Mouse (Mus musculus) forebrain, postnatal 0 days (tissue): ENCODE measurements at regions not wholly inside any gene's neighbourhood (a gene's known extent, or its start where the extent isn't known, plus 50 kb on each side); places are given as distances from the start of the nearest gene placed in this dataset.

Experiments used
- ATAC-seq: fragments of 200-750 bp; cut with Nextera tagmentation; 2 replicates; pipeline ENCODE4 v1.8.0; 2017; ENCODE audit warnings: mild to moderate bottlenecking, moderate library complexity
- DNase-seq: peaks from one replicate; pipeline ENCODE4 v3.0.0-alpha.2; 2015
- H3K27ac ChIP-seq: fragments of 300-500 bp; sonication (generic); 2 replicates; pipeline ENCODE4 v1.5.1; 2014; ENCODE audit warnings: low read depth, mild to moderate bottlenecking, antibody characterized with exemption, low read length, moderate library complexity, mixed read lengths
- H3K27me3 ChIP-seq: fragments of 300-500 bp; sonication (generic); 2 replicates; pipeline ENCODE4 v1.6.1; 2014; ENCODE audit warnings: mild to moderate bottlenecking, low read length, mixed read lengths; ENCODE audit not compliant: insufficient read depth
- H3K36me3 ChIP-seq: fragments of 300-500 bp; sonication (generic); 2 replicates; pipeline ENCODE4 v1.6.1; 2014; ENCODE audit warnings: mild to moderate bottlenecking, moderate library complexity; ENCODE audit not compliant: insufficient read depth
- H3K4me1 ChIP-seq: fragments of 300-500 bp; sonication (generic); 2 replicates; pipeline ENCODE4 v1.6.1; 2014; ENCODE audit warnings: antibody characterized with exemption; ENCODE audit not compliant: insufficient read depth
- H3K4me2 ChIP-seq: fragments of 300-500 bp; sonication (generic); 2 replicates; pipeline ENCODE4 v1.6.1; 2014; ENCODE audit warnings: low read depth, mild to moderate bottlenecking, moderate library complexity
- H3K4me3 ChIP-seq: fragments of 300-500 bp; sonication (generic); 2 replicates; pipeline ENCODE4 v1.5.1; 2014; ENCODE audit warnings: low read depth, low read length, mixed read lengths
- H3K9ac ChIP-seq: fragments of 300-500 bp; sonication (generic); 2 replicates; pipeline ENCODE4 v1.6.1; 2014; ENCODE audit warnings: mild to moderate bottlenecking
- H3K9me3 ChIP-seq: fragments of 300-500 bp; sonication (generic); 2 replicates; pipeline ENCODE4 v1.6.1; 2016; ENCODE audit warnings: low read length
- CTCF ChIP-seq: sonication (generic); IDR thresholded peaks from 2 replicates; pipeline ENCODE4 v1.5.1; 2016; ENCODE audit warnings: antibody characterized with exemption, control low read depth, low read depth
- WGBS: fragments of 180-500 bp; shearing (Covaris S2); extraction: QIAGEN DNeasy Blood & Tissue Kit; methylation state at CpG from one replicate; pipeline ENCODE4 v1.1.7; 2014; 5-methylcytosine and 5-hydroxymethylcytosine counted together

DNA sequence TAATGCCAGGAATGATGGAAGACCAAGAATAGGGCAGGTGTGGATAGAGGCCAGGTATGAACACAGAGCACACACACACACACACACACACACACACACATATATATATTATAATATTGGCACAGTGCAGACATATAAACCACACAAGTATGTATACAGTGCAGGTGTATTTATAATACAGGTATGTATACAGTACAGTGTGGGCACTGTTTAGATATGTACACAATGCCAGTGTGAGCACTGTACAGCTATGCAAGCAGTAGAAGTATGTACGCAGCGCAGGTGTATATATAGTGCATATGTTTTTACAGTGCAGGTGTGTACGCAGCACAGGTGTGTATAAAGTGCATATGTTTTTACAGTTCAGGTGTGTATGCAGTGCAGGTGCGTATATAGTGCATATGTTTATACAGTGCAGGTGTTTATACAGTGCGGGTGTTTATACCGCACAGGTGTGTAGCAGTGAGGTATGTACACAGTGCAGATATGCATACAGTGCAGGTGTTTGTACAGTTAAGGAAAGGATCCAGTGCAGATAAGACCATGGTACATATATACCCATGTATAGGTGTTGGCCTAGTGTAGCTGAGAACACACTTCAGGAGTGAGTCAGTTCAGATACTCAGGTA lies 328.2 kb upstream of the Shh start:
- DNase-seq, result no peak
- no peak for TF ChIP-seq CTCF
- Histone ChIP-seq H3K9me3 (no peaks in the 10 kb centered on the region), H3K36me3 (no peaks in the 10 kb centered on the region), H3K9ac (no peak overlapping the region), H3K4me1 (no peaks in the 10 kb centered on the region), H3K4me3 (no peak overlapping the region), H3K4me2 (no peak overlapping the region), H3K27ac (no peak overlapping the region), H3K27me3 (no peaks in the 10 kb centered on the region)
- 95% methylated on average over 6 of the region's 6 CpGs for WGBS
- ATAC-seq, result no peak

DNA sequence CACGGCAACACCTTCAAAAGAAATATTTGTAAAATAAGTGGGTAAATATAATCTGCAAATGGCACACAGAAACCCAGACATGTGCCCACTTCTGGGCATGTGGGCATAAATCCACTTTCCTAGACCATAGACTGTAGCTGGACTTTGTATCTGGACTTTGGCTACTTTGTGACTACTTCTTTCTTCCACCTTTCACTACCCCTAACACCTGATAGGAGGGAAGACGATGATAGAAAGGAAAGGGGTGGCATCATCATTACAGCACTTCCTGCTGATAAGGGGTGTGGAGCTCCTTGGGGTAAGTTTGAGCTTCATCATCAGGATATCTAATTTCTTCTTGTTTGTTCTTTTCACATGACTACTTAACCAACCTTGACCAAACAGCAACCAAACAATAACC lies 326.7 kb upstream of the Shh start:
- TF ChIP-seq CTCF, result no peak
- no peak overlapping the region for H3K4me3 ChIP-seq
- no peaks in the 10 kb centered on the region for H3K27me3 ChIP-seq
- DNase-seq (no peak), ATAC-seq (no peak)
- no peaks in the 10 kb centered on the region for H3K4me1 ChIP-seq
- no peak overlapping the region for H3K9ac ChIP-seq
- H3K9me3 ChIP-seq, result no peaks in the 10 kb centered on the region
- no peaks in the 10 kb centered on the region for H3K36me3 ChIP-seq
- WGBS, result 85% methylated on average over 2 of the region's 2 CpGs
- H3K4me2 ChIP-seq, result no peak overlapping the region
- H3K27ac ChIP-seq, result no peak overlapping the region

DNA sequence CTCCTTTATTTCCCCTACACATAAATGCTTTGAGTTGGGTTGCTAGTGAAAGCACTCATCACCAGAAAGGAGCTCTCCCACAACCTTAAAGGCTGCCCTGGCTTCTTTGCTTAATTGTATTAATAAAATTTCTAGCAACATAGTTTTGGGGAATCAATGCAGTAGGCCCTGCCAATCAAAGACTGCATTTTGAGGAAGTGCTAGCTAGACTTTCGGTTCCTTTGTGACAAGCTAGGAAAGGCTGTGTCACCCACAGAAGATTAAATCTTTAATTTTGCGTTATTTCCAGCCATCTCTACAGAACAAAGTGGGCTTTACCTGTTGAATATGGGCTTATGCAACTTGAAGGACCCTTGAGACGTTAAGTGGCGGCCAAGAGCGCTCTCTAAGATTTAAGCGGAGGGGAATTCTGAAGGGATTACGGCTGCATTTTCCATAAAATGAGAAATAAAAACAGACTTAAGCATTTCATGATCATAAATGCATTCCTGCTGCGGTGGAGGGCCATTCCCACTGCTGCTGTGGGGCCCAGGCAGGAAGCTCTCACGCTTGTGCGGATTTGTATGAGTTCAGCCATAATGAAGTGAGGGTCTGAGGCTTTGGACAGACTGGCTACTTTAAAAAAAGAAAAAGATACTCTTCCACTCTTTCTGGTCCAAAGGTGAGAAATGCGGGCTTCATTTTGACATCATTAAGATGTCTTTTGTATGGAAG lies 318.4 kb upstream of the Shh start:
- Histone ChIP-seq H3K27me3 (no peaks in the 10 kb centered on the region), H3K4me3 (no peak overlapping the region), H3K9ac (no peak overlapping the region), H3K4me1 (no peaks in the 10 kb centered on the region), H3K36me3 (no peaks in the 10 kb centered on the region), H3K9me3 (no peaks in the 10 kb centered on the region), H3K27ac (no peak overlapping the region), H3K4me2 (no peak overlapping the region)
- DNase-seq, result no peak
- no peak for ATAC-seq
- TF ChIP-seq CTCF, result no peak
- 40% methylated on average over 11 of the region's 11 CpGs for WGBS

DNA sequence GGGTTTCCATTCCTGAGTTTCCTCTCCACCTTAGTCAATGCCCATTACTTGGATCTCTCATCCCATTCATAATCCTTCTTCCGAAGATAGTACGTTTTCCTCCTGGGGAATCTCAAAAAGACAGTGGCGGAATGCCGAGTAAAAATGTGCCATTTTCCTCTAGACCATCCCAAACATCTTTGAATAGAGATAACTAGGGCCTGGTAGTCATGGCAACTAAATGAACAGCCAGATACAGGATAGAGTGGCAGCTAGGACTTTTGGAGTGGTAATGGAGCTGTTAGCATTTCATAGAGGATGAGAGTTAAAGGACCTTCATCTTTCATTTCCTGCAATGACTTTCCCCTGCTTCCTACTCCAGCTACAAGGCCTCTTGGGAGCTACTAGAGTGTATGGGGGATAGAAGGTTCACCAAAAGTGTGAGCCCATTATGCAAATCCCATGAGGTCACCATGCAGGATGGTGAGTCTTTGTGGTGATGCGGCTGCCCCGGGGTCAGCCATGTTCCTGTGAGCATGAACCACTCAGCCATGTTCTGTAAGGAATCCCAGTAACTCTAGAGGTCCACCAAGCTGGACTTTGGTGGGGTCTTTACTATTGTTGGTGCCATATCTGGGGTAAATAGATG lies 317.4 kb upstream of the Shh start:
- H3K4me3 ChIP-seq, result no peak overlapping the region
- TF ChIP-seq CTCF, result no peak
- WGBS, result 83% methylated on average over 6 of the region's 6 CpGs
- no peaks in the 10 kb centered on the region for H3K27me3 ChIP-seq
- no peak overlapping the region for H3K9ac ChIP-seq
- DNase-seq (peak; percentile 29), ATAC-seq (peak; percentile 76)
- H3K9me3 ChIP-seq, result no peaks in the 10 kb centered on the region
- no peaks in the 10 kb centered on the region for H3K4me1 ChIP-seq
- no peaks in the 10 kb centered on the region for H3K36me3 ChIP-seq
- no peak overlapping the region for H3K4me2 ChIP-seq
- H3K27ac ChIP-seq, result no peak overlapping the region

DNA sequence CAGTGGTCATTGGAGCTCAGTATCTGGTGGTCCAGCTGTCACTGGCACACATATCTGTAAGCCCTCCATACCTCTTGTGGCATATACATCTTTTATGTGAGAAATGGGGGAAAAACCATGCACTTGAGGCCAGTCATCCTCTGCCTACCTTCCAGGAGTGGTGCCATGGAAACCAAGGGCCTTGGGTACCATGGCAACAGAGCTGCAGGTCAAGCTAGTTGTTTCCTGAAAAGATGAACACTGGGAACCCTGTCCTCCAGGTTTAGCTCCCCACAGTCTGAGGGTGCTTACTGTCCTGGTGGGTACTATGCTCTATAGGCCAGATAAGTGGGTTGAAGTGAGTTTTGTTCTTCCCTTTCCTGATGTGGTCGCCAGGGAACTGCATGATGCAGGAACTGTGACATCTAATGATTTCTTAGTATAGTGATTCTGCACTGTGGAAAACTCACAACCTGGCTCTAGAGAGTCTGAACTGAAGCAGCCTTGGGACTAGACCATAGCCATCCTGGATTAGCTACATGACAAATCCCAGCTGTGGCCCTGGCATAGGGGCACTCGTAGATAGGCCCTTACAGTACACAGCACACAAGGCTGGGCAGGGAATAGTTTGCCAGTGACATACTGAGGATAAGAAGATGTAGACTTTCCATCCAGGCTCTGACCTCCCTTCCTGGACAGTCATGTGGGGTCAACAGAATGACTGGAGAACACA lies 308.7 kb upstream of the Shh start:
- Histone ChIP-seq H3K9ac (no peak overlapping the region), H3K36me3 (no peaks in the 10 kb centered on the region), H3K27ac (no peak overlapping the region), H3K9me3 (no peaks in the 10 kb centered on the region), H3K4me1 (no peaks in the 10 kb centered on the region), H3K4me3 (no peak overlapping the region), H3K4me2 (no peak overlapping the region), H3K27me3 (no peaks in the 10 kb centered on the region)
- no peak for DNase-seq
- peak; percentile 38; the same call in 1 of the 2 replicates for ATAC-seq
- TF ChIP-seq CTCF, result no peak
- WGBS, result 95% methylated on average over 2 of the region's 2 CpGs

DNA sequence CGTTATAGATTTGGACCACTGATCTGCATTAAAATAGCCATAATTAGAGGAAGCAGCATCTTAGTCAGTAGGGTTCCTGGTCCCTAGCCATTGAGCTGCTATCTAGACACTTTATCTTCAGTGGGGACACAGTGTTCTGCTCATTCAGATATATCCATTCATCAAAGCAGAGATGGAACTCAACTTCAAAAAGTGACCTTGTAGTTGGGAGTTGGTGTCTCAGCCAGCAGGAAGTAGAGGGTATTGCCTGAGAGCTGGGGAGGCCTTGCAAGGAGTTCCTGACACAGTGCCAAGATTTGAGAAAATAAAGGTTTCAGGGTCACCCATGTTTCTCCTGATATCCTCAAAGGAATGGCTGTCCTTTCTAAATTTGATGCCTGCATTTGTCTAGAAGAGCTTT lies 304.7 kb upstream of the Shh start:
- Histone ChIP-seq H3K27ac (no peak overlapping the region), H3K9ac (no peak overlapping the region), H3K9me3 (no peaks in the 10 kb centered on the region), H3K4me1 (no peaks in the 10 kb centered on the region), H3K36me3 (no peaks in the 10 kb centered on the region), H3K4me3 (no peak overlapping the region), H3K4me2 (no peak overlapping the region), H3K27me3 (no peaks in the 10 kb centered on the region)
- 75% methylated on average over 1 of the region's 1 CpGs for WGBS
- no peak for TF ChIP-seq CTCF
- DNase-seq, result no peak
- ATAC-seq, result no peak
